ENCODE assay signal across 8 mouse cellular contexts in the genomic region with DNA sequence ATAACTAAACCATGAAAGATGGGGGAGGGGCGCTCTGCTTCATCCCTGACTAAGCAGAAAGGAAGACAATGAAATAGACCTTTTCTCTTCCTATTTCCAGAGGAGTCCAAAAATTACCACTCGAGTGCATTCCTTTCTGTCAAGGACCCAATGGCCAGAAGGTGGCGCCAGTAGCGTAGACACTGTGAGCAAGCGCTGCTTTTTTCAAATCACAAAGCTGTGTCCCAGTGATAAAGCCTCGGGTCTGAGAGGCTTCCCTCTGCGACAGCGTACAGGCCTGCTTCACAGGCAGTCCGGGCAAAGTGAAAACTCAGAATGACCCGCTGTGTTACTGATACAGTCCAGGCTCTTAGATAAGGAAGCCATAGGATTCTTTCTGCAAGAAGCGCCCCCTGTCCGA. TPM values are rescaled to one million over a fixed set of nuclear protein-coding genes. Genes with fewer than 3 reads are reported as not detected.
DNase-seq lines count a peak whose midpoint lies in the region; ATAC-seq and TF ChIP-seq lines count a peak whose summit lies in the region.

No protein-coding gene starts in this region.

- H3K9me3 ChIP-seq in embryonic facial prominence, embryonic 14.5 days (ENCODE audit: control insufficient read depth, low read length) = no peaks in the 10 kb centered on the region
- H3K9me3 ChIP-seq in heart, embryonic 11.5 days (replicated peaks; ENCODE audit: control insufficient read depth, low read length) = no peaks in the 10 kb centered on the region
- H3K9me3 ChIP-seq in kidney, embryonic 16.5 days (ENCODE audit: low read length) = no peaks in the 10 kb centered on the region
- no peaks in the 10 kb centered on the region for H3K9me3 ChIP-seq in stomach, embryonic 15.5 days

- H3K4me3 ChIP-seq in embryonic facial prominence, embryonic 14.5 days (ENCODE audit: low read depth, low read length) = no peak overlapping the region
- no peak overlapping the region for H3K4me3 ChIP-seq in heart, embryonic 11.5 days (ENCODE audit: low read depth, low read length)
- no peak overlapping the region for H3K4me3 ChIP-seq in kidney, embryonic 16.5 days (ENCODE audit: low read length)
- H3K4me3 ChIP-seq in liver, adult 2 months (ENCODE audit: insufficient read depth, low read depth, low read length) = no peak overlapping the region
- no peak overlapping the region; the same call in 1 of the 2 replicates for H3K4me3 ChIP-seq in stomach, embryonic 15.5 days (replicated peaks)

- peak; percentile 69; the same call in 1 of the 2 replicates for ATAC-seq in embryonic facial prominence, embryonic 14.5 days (ENCODE audit: low read depth)
- ATAC-seq in heart, embryonic 11.5 days (replicated peaks; ENCODE audit: insufficient number of reproducible peaks, low FRiP score, low TSS enrichment) = peak; percentile 67; the same call in 1 of the 2 replicates
- ATAC-seq in kidney, embryonic 16.5 days (ENCODE audit: low FRiP score, low TSS enrichment) = 0 out of 2 replicates have a peak, but pooled peaks have one; percentile 32
- ATAC-seq in stomach, embryonic 15.5 days (ENCODE audit: insufficient read depth, low FRiP score, low read depth) = no peak

- peaks cover 5% of the 10 kb centered on the region; the same call in 1 of the 2 replicates for H3K4me1 ChIP-seq in embryonic facial prominence, embryonic 14.5 days (ENCODE audit: control insufficient read depth, insufficient read depth, low read length)
- H3K4me1 ChIP-seq in heart, embryonic 11.5 days (ENCODE audit: control insufficient read depth, insufficient read depth, low read length) = peaks cover 6% of the 10 kb centered on the region
- peaks cover 20% of the 10 kb centered on the region for H3K4me1 ChIP-seq in kidney, embryonic 16.5 days (ENCODE audit: insufficient read depth, low read length)
- H3K4me1 ChIP-seq in liver, adult 2 months (ENCODE audit: control insufficient read depth, insufficient read depth, low read length) = no peaks in the 10 kb centered on the region
- H3K4me1 ChIP-seq in stomach, embryonic 15.5 days = 0 out of 2 replicates have a peak, but pooled peaks cover 3% of the 10 kb centered on the region

- H3K79me2 ChIP-seq in liver, adult 2 months (ENCODE audit: control insufficient read depth, insufficient read depth, low read length) = no peaks in the 10 kb centered on the region

- TF ChIP-seq POLR2A in liver, adult 2 months (IDR thresholded peaks at IDR 0.05; ENCODE audit: extremely low read depth, insufficient read depth, low read length) = no peak

- no peak overlapping the region for H3K27ac ChIP-seq in embryonic facial prominence, embryonic 14.5 days (replicated peaks; ENCODE audit: low read depth, low read length)
- H3K27ac ChIP-seq in heart, embryonic 11.5 days (ENCODE audit: low read depth, low read length) = peak overlapping the region; percentile 29; the same call in 1 of the 2 replicates
- no peak overlapping the region for H3K27ac ChIP-seq in kidney, embryonic 16.5 days (ENCODE audit: low read length)
- H3K27ac ChIP-seq in liver, adult 2 months (replicated peaks; ENCODE audit: insufficient read depth, low read depth, low read length) = no peak overlapping the region
- no peak overlapping the region for H3K27ac ChIP-seq in stomach, embryonic 15.5 days

- peak overlapping the region; percentile 40 for H3K4me2 ChIP-seq in embryonic facial prominence, embryonic 14.5 days (ENCODE audit: low read depth, low read length)
- H3K4me2 ChIP-seq in heart, embryonic 11.5 days = peak overlapping the region; percentile 33
- H3K4me2 ChIP-seq in kidney, embryonic 16.5 days (replicated peaks; ENCODE audit: low read depth, low read length) = peak overlapping the region; percentile 41
- peak overlapping the region; percentile 47 for H3K4me2 ChIP-seq in stomach, embryonic 15.5 days

- TF ChIP-seq CTCF in liver, adult 2 months (IDR thresholded peaks at IDR 0.05; ENCODE audit: low read depth, low read length) = peak; percentile 79

- no peaks in the 10 kb centered on the region for H3K36me3 ChIP-seq in embryonic facial prominence, embryonic 14.5 days (ENCODE audit: control insufficient read depth, insufficient read depth, low read length)
- H3K36me3 ChIP-seq in heart, embryonic 11.5 days (ENCODE audit: control insufficient read depth, insufficient read depth, low read length) = no peaks in the 10 kb centered on the region
- H3K36me3 ChIP-seq in kidney, embryonic 16.5 days (ENCODE audit: insufficient read depth, low read length) = no peaks in the 10 kb centered on the region
- H3K36me3 ChIP-seq in liver, adult 2 months (ENCODE audit: control insufficient read depth, insufficient read depth, low read length) = no peaks in the 10 kb centered on the region
- H3K36me3 ChIP-seq in stomach, embryonic 15.5 days = no peaks in the 10 kb centered on the region

- no peak overlapping the region; the same call in 1 of the 2 replicates for H3K9ac ChIP-seq in embryonic facial prominence, embryonic 14.5 days (ENCODE audit: low read depth, low read length)
- no peak overlapping the region for H3K9ac ChIP-seq in heart, embryonic 11.5 days (ENCODE audit: low read depth, low read length)
- peak overlapping the region; percentile 45 for H3K9ac ChIP-seq in kidney, embryonic 16.5 days (replicated peaks; ENCODE audit: low read length)
- H3K9ac ChIP-seq in liver, adult 2 months (ENCODE audit: low read depth, low read length) = no peak overlapping the region
- H3K9ac ChIP-seq in stomach, embryonic 15.5 days = no peak overlapping the region

- DNase-seq in A20 (ENCODE audit: low read depth, low spot score) = peak; percentile 74
- peak; percentile 20 to 70 for DNase-seq in adrenal gland, postnatal 4 days (ENCODE audit: low spot score in 2 of 2)
- DNase-seq in embryonic facial prominence, embryonic 14.5 days (ENCODE audit: low spot score) = peak; percentile 92
- peak; percentile 62 for DNase-seq in liver, adult 2 months (ENCODE audit: extremely low read depth, low read depth, low spot score)
- peak; percentile 85 for DNase-seq in neural tube, embryonic 10.5 days (ENCODE audit: extremely low spot score, low spot score)

- no peaks in the 10 kb centered on the region for H3K27me3 ChIP-seq in embryonic facial prominence, embryonic 14.5 days (replicated peaks; ENCODE audit: control insufficient read depth, insufficient read depth, low read length)
- no peaks in the 10 kb centered on the region for H3K27me3 ChIP-seq in heart, embryonic 11.5 days (ENCODE audit: control insufficient read depth, insufficient read depth, low read length)
- H3K27me3 ChIP-seq in kidney, embryonic 16.5 days (ENCODE audit: insufficient read depth, low read length) = no peaks in the 10 kb centered on the region
- H3K27me3 ChIP-seq in liver, adult 2 months (ENCODE audit: control insufficient read depth, insufficient read depth, low read length) = no peaks in the 10 kb centered on the region
- H3K27me3 ChIP-seq in stomach, embryonic 15.5 days (replicated peaks) = no peaks in the 10 kb centered on the region

- 7% methylated on average over 12 of the region's 12 CpGs for WGBS in embryonic facial prominence, embryonic 14.5 days
- WGBS in heart, embryonic 11.5 days (ENCODE audit: insufficient replicate concordance) = under 1% methylated on average over 12 of the region's 12 CpGs
- 5% methylated on average over 12 of the region's 12 CpGs for WGBS in kidney, embryonic 16.5 days
- 13% methylated on average over 12 of the region's 12 CpGs for WGBS in liver, adult 2 months
- WGBS in stomach, embryonic 15.5 days = 4% methylated on average over 12 of the region's 12 CpGs

RNA-seq across cellular contexts. Expression of a gene that starts 28.2 kb away (rescaled TPM):
- 1 to 10 TPM in 1 of 2 experiments, under 1 TPM in 1; 0.54 to 3.0 TPM for total RNA-seq in adrenal gland, postnatal 4 days (2021)
- 2.0 and 2.6 TPM in 2 replicates for polyA plus RNA-seq in embryonic facial prominence, embryonic 14.5 days (2014; fragmentation: Nextera tagmentation; extraction: Ambion mirVana)
- polyA plus RNA-seq in heart, embryonic 11.5 days (2014; fragmentation: Nextera tagmentation; extraction: Ambion mirVana) = not detected in 2 replicates
- polyA plus RNA-seq in kidney, embryonic 16.5 days (2015; fragmentation: Nextera tagmentation; extraction: Ambion mirVana) = 3.1 and 4.2 TPM in 2 replicates
- total RNA-seq in liver, adult 2 months (2014; rRNA removed) = not detected in 2 replicates
- polyA plus RNA-seq in liver, adult 2 months (2012; rRNA removed) = not detected in 2 replicates
- 1.6 and 2.0 TPM in 2 replicates for polyA plus RNA-seq in stomach, embryonic 15.5 days (2015; fragmentation: Nextera tagmentation; extraction: Ambion mirVana)

RNA-seq across cellular contexts. Expression of a gene that starts 45.2 kb away (rescaled TPM):
- 100 to 1,000 TPM; 157 to 174 TPM for total RNA-seq in adrenal gland, postnatal 4 days (2021)
- polyA plus RNA-seq in embryonic facial prominence, embryonic 14.5 days (2014; fragmentation: Nextera tagmentation; extraction: Ambion mirVana) = 89.9 and 98.8 TPM in 2 replicates
- polyA plus RNA-seq in heart, embryonic 11.5 days (2014; fragmentation: Nextera tagmentation; extraction: Ambion mirVana) = 94.5 and 101 TPM in 2 replicates
- 101 and 105 TPM in 2 replicates for polyA plus RNA-seq in kidney, embryonic 16.5 days (2015; fragmentation: Nextera tagmentation; extraction: Ambion mirVana)
- total RNA-seq in liver, adult 2 months (2014; rRNA removed) = 1,807 and 1,852 TPM in 2 replicates
- 1,476 and 1,516 TPM in 2 replicates for polyA plus RNA-seq in liver, adult 2 months (2012; rRNA removed)
- 105 and 126 TPM in 2 replicates for polyA plus RNA-seq in stomach, embryonic 15.5 days (2015; fragmentation: Nextera tagmentation; extraction: Ambion mirVana)

Comparison
In these comparisons a context has a peak if more than half of its experiments do, and no peak if none do; other contexts are left out.
1. RNA of a gene that starts 45.2 kb away (polyA plus RNA-seq): 1,476 to 1,516 TPM in liver, adult 2 months; 105 to 126 TPM in stomach, embryonic 15.5 days, 101 to 105 TPM in kidney, embryonic 16.5 days, 94.5 to 101 TPM in heart, embryonic 11.5 days and 89.9 to 98.8 TPM in embryonic facial prominence, embryonic 14.5 days; every median in the first group is over 10 times any median in the second.
2. Peak in every context shown above with its lines, with median percentiles within 50 percentile points of each other: DNase-seq and H3K4me2 ChIP-seq.